Mouse (Mus musculus) cerebellum, postnatal 36 days (tissue): Measurements from ENCODE around the gene Gm43191.
A peak's percentile ranks its signal among the peaks of the same experiment; 100 is the strongest.
"Not testable (repeated sequence)": the region's sequence is repeated elsewhere in the genome, so short reads cannot be mapped to it uniquely, and the experiment has no call there.

ENCODE experiments used
- DNase-seq, 2 experiments: peaks; one replicate each; pipeline ENCODE4 v3.0.0; 2021 to 2022; ENCODE audit warnings: mixed read lengths in 2 of 2

Gene Gm43191

DNA sequence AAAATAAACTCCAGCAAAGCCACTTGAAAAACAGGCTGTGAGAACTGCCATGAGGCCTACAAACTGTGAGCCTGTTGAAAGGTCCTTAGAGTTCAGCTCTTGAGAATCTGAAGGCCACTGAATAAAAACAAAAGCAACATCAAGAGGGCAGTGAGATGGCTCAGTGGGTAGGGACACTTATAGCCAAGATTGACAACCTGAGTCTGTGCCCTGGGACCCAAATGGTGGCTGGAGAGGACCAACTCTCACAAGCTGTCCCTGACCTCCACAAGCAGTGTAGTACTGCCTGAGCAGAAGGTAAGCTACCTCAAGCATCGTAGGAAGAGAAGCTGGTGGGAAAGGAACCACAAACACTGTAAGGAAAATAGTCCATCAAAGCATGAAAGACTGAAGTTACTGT, at the start of gene Gm43191:
Gene Gm43191 (minus strand): TSS at position 101 of the 400 bp plus-strand sequence.
- DNase-seq = no peak

DNA sequence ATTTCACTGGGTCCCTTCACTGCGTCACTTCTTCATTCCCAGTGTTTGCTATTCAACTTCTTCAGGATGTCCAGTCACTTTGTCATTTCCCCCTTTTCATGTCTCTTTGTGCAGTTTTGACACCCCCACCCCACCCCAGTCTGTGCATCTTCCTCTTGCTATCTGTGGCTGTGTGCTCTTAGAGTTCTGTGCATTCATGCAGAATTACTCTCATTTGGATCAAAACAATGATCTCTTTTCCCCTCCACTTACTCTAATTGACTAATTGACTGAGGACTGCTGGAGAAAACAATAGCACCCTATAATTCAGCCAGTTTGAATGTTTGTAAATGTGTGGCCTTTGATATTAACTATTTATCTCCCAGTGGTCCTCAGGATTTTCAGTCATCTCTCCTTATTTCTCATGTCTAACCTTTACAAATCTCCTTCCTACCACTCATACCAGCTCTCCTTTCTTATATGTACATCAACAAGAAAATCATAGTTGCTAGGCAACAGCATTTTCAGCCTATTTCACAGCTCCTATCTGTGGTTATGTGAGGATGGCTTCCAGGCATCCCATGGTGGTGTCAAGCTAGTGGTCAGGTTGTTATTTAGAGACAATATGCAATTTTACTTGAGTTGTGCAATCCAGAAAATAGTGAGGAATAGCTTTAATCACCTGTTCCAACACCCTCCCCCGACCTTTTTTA, 48.6 kb upstream of the Gm43191 start:
- DNase-seq = no peak

DNA sequence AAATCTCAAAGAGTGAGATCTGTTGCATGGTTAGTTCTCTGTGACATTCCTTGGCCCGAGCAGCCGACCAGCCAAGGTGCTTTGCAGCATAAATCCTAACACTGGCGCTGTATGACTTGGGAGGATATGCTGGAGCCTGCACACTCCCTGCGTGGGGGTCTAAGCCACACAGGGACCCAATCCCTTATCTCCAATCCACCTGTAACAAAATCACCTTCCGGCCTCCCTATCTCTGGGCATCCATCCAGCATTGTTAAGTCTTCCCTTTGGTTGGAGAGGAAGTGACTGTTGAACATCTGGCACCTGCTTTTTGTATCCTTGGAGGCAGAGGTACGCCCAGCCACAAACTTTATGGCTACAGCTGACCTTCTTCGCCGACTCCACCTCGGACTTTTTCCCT, 45.7 kb upstream of the Gm43191 start:
- no peak for DNase-seq

DNA sequence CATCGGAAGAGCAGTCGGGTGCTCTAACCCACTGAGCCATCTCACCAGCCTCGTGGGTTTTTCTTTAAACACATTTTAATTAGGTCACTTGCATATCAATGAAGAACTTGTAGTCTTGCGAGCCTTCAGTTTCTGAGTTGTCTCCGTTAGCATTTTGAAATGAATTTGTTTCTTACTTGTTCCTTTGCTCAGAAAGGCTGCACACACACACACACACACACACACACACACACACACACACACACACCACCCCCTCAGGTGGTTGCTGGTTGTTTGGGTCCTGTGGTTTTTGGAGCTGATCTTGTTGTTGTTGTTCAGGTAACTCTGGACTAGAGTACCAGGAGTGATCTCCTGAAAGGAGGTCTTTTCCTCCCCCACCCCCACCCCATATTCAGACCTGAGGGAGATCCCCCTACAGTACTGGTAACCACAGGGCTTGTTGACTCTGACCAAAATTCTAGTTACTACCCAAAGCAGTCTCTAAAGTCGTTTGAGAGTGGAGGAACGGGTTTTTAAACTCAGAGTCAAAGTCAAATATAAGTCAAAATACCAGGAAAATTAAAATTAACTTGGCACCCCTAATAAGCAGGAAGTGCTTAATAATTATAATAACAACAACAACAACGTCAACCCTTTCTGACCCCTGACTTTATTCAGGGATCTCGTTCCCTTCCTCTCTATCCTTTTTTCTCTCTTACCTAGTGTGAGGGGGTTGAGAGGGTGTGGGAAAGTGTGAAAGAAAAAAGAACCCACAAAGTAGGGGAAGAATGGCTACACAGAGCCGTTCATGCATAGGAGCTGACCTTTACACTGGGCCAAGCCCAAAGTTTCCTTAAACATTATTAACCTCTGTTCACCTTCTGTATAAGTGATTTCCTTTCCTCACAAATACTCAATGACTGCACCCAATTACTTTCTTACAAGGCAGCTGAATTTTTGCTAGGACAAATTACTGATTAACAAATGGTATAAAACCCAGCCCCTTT, 42.7 kb upstream of the Gm43191 start:
- no peak for DNase-seq

DNA sequence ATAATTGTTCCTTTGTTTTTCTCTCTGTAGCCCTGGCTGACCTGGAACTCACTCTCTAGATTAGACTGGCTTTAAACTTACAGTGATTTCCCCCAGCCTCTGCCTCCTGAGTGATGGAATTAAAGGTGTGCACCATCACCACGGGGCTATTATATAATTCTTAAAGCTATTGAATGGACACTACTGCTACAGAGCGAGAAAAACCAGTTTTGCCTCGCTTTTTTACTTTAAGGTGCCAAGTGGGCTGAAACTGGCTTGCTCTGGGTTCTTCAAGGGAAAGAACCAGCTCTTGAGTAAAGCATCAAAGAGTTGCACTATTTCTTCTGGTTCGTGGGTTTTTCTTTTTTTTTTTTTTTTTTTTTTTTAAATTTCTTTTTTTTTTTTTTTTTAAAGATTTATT, 41.9 kb upstream of the Gm43191 start:
- no peak for DNase-seq

DNA sequence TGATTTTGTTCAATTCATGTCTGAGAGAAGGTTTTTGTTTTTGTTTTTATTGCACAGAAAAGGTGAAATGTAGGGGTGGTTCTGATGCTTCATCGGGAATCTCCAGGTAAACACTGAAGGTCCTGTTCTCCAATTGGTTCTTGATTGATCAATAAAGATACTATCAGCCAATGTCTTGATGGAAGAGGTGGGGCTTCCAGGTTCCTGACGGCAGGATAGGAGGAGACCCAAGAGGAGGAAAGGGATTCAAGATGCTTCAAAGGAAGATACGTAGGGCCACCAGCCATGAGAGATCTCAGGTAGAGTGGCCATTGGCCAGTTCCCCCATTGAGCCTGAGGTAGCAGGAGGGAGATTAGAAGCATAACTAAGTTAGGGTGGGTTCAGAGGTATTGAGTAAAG, 37.9 kb upstream of the Gm43191 start:
- DNase-seq = no peak

DNA sequence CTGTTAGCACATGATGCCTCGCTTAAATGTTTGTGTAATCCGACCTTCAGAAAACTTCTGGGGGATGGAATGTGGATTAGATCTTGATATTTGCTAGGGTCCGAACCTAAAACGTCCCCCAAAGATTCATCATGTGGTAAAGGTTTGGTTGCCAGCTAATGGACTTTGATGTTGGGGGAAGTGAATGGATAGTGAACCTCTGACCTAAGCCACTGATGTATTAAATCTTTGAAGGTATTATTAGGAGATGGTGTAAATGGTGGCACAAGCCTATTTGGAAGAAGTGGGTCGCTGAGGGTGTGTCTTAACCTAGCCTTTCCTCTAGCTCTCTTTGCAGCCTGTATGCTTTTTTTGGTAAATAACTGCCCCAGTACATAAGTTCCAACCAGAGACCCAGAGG, 32.0 kb upstream of the Gm43191 start:
- DNase-seq = no peak

DNA sequence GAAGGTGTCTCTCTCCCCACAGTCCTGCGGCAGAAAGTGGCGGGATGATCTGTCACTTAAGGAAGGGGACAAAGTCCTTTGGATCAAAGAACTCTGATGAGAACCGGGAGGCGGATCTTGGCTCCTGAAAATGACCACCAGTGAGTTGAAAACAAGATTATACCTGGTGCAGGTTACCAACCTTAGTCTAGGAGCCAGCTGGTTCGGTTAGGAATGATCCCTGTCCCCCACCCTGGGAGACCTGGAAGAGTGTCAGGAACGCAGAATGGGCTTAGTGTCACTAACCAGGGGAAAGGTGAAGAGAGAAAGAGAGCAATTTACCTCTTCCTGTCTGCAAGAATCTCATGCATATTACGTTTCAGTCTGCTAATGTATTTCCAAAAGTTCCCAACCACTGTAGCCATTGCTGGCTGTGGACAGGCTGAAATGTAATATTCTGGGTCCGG, 31.4 kb upstream of the Gm43191 start, which contains the start of gene Slc35a3:
Gene Slc35a3 (minus strand): TSS at position 396 of the 446 bp plus-strand sequence.
- DNase-seq = peak; percentile 27 to 58

DNA sequence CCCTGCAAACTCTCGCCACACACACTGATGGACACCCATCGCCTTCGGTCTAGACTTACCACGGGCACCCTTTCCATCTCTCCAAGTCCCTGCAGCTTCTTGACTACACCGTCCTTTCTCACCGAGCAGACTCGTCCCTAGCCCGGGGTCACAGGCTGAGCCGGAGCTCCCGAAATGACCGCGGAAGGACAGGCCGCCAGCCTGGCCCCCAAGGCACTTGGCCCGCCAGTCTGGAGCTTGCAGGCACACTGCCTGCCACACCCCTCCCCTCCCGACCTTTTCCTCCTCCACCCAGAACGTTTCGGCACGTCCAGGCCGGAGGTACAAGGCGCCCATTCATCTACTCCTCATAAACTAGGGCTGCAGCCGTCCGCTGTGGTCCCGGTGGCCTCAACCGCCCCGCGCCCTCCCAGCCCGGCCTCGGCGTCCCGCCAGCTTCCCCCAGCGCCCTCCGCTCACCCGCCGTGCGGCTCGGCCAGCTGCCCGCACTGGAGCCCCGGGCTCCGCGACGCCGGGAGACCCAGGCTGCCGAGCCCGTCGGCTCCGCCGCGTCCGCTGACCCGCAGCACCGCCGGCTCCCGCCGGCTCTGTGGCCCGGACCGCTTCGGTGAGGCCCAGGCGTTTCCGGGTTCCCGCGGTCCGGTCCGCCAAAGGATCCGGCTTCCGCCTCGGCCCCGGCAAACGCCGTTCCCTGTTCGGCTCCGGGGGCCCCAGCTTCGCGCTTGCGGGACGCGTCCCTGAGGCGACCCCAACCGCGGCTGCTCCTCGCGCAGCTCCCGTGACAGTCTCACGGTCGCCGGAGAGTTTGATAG, 30.8 kb upstream of the Gm43191 start:
- peak; percentile 80 to 84 for DNase-seq

DNA sequence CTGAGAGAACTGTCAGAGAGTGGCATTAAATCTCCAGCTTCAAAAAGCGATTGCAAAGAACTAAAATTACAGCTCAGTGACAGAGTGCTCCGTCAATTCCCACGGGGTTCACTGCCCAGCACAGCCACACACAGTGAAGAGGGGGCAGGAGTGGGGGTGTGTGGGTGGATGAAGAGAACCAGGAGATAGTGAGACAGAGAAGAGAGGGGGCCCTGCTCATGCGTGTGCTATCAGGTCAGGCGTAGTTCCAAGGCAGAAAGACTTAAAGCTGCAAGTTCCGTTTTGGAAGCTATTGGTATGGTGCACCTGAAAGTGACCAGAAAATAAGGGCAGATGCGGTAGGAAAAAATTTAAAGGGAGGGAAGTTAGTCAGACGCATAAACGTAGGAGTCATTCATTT, 29.9 kb upstream of the Gm43191 start:
- no peak for DNase-seq

DNA sequence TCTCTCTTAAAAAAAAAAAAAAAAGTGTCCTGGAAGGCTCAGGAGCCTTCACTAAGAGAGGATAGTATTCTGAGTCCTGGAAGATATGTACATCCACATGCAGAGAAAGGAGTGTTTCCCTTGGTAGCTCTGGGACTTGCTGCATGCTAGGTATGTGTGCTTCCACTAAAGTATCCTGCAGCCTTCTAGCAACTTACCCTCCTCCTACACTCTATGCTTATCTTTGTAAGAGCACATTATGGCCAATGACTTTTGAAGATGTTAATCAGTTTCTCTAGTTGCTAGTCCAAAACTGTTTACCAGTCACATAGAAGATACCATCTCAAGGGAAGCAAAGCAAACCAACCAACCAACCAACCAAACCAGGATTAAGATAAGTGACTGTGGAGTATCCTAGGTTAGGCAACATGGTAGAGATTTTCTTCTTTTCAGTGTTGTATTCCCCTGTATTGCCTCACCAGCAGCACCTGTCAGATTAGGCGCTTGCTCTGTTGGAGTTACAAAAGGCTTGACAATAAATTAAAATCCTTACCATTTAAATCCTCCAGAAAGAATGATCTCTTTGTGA, 24.7 kb upstream of the Gm43191 start:
- no peak for DNase-seq

DNA sequence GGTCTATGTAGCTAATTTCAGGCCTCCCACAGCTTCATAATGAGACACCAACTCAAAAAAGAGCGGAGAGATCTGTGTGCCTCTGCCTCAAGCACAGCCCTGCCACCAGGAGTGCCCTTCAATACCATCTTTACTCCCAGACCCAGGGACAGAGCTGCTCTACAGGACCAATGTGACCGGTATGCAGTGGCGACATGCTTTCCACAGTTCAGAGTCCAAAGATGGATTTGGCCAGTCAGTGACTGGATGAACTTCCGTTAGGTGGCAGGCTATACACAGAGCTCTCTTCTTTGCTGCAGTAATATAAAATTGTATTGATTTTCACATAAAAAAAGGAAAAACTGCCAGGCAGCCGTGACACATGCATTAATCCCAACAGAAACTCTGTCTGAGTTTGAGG, 22.8 kb upstream of the Gm43191 start:
- no peak for DNase-seq

DNA sequence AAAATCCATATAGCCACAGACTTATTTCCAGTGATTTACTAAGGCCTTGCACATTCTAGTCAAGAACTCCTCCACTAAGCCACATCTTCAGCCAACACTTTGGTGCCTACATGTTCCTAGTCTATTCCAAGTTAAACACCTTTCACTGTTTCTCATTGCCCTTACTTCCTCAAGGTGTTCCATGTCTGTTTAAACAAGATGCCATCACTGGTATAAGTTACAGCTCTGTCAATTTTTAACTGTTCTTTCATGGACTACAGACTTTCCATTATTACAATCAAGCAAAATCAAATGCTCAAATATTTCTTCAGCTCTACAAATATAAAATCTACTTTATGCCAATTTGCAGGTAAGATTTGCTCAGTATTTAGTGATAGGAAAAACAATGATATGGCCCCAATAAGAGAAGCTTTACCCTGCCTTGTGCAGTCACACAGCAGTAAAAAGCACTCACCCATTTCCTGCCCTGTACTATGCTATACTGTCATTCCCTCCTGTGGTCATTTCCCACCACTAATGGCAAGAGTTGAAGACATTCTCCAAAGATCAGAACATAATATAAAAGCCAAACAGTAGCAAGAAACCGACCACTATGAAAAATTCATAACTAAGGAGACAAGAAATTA, 21.7 kb upstream of the Gm43191 start:
- DNase-seq = no peak

DNA sequence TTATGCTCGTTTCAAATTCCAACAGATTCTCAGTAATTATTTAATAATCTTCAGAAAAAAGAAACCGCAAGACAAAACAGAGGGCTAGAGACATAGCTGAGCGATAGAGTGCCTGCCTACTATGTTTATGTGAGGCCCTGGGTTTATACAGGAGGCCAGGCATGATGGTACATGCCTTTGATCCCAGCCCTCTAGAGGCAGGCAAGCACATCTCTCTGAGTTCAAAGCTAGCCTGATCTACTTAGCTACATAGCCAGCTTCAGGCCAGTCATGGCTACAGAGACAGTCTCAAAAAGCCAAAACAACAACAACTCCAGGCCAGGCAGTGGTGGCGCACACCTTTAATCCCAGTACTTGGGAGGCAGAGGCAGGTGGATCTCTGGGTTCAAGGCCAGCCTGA, 20.5 kb upstream of the Gm43191 start:
- DNase-seq = no peak

DNA sequence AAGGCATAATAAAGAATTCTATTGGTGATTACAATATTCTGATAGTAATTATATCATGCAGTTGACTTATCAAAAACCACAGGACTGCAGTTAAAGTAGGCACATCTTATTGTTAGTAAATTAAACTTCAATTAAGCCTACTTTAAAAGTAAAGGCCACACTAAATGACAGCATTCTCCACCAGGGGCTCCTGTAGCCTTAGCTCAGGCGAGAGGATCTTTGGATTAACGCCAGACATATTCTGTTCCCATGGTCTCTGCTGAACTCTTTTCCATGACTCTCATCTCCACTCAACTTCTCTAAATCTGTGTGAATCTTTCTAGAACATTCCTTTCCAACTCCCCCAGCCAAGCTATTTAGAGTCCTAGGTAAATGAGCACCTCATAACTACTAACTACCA, 17.7 kb upstream of the Gm43191 start:
- no peak for DNase-seq

DNA sequence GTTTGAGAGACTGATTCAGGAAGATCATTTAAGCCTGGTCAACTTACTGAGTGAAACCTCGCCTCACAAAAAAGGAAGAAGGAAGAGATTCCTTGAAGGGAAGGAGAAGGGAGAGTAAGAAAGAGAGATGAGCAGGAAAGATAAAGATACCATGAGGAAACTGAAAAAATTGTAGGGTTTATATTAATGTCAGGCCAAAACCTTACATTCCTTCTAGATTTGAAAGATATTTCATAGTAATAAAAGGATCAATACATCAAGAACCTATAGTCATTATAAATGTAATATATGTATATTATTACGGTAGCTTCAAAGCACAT, 14.6 kb upstream of the Gm43191 start:
- no peak for DNase-seq

DNA sequence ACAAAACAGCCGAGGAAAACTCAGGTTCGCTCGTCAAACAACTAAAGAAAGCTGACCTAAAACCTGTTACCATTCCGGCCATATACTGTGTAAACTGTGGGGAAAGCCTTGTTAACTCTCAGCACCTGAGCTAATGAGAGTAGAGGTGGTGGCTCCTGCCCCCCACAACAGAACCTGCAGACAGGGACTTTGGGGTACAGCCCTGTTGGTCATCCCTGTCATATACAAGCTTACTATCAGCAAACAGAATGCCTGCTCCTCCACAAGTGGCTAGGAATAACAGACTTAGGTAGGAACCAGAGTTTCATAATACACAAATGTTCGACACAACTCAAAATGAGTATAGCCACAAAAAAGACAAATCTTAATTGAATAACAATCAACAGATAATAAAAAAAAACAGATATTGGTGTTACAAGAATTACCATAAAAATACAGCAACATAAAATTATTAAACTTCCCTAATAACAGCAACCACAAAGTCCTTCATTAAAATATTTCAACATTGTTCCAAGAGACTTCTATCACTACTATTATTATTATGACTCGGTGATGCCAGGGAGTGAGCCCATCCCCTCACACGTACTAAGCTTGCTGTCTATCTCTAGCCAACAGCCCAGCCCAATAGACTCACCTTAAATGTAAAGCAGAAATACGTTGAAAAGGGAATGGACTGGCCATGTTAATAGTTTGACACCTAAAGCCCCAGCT, 14.1 kb upstream of the Gm43191 start:
- DNase-seq = no peak

DNA sequence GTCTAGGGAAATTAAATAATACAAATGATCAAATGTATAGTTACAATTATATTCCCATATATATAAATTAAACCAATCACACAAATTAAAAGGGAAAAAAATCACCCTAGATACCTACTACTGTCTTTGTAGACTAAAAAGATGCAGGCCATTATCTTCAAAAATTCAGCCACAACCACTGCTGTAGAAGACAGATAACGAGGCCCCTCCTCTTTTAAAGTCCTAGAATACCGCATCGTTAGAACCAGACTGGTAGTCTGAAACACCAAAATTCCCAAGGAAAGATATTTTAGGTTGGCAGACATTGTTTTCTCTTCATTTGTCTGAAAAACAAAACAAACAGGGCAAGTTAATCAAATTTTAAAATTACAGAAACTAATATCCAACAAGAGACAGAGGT, 13.3 kb upstream of the Gm43191 start:
- DNase-seq = no peak

DNA sequence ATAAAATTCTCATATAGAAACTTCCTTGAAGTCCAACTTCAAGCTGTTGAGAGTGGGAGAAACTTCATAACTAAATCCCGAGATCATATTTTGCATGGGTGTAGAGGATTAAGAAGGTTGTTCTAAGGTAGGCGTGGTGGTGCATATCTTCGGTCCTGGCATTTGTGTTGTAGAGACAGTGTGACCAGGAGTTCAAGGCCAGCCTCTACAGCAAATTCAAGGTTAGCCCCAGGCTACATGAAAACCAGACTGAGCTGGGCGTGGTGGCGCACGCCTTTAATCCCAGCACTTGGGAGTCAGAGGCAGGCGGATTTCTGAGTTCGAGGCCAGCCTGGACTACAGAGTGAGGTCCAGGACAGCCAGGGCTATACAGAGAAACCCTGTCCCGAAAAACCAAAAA, 16.8 kb downstream of the Gm43191 start:
- DNase-seq = not testable (repeated sequence)

DNA sequence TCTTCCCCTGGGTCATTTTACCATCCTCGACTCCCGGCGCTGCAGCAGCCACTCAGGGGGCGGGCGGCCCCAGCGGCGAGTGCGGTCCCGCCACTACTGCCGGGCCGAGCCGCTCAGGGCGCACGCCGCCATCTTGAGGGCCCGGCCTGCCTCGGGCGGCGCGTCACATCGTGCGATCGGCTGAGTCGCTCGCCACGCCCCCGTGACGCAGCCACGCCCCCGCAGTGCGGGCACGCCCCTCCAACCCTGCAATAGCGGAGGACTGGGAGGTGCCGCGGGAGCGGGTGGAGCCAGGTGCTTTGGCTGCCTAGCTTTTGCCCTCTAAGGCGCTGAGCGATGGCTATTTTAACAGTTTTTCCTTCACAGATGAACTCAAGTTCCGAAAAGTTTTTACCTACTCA, 18.6 kb downstream of the Gm43191 start, which contains the start of gene Mfsd14a:
Gene Mfsd14a (minus strand): TSS at position 215 of the 401 bp plus-strand sequence.
- DNase-seq = peak; percentile 98 to 99

DNA sequence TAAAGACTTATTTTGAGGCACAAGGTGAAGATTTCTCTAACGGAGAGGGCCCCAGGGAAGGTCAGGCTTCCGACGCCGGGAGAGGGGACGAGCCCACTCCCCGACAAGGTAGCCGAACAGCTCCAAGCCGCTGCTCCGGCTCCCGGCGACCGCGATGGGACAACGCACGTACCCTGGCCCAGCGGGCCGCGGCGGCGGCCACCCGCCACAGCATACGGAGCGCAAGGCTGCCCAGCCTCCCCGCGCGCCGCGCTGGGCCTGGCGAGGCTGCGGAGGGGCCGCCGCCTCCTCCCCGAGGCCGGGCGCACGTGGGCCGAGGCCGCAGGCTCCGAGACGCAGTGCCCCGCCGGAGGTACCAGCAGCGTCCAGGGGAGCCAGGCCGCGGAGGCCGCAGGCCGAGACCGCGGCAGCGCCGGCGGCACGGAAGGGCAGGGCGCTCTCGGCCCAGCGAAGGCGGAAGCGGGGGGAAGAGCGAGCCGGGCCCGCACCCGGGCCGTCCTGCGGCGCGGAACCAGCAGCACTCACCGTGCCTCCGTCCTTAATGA, 19.1 kb downstream of the Gm43191 start:
- DNase-seq = no peak
